Mouse (Mus musculus) heart, adult 9 months (tissue): ENCODE measurements around the gene Hebp1.

Source experiments
- DNase-seq, 2 experiments: peaks; one replicate each; pipeline ENCODE4 v3.0.0; 2022; ENCODE audit warnings: low spot score in 2 of 2

Gene Hebp1

DNA sequence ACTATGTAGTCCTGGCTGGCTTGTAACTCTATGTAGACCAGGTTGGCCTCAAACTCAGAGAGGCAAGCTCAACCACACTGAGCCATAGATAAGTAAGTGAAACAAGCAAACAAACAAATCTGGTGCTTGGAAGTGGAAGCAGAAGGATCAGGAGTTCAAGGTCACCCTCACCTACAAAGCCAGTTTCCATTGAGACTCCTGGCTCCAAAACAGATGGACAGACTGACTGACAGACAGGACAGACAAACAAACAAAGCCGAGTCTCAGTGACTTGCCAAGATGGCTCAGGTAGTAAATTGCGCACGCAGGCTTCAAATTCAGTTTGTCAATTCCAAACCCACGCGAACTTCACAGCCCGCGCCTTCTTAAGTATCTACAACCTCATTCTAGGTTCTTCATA is 376 bp downstream of the Hebp1 start:
- no peak for DNase-seq

DNA sequence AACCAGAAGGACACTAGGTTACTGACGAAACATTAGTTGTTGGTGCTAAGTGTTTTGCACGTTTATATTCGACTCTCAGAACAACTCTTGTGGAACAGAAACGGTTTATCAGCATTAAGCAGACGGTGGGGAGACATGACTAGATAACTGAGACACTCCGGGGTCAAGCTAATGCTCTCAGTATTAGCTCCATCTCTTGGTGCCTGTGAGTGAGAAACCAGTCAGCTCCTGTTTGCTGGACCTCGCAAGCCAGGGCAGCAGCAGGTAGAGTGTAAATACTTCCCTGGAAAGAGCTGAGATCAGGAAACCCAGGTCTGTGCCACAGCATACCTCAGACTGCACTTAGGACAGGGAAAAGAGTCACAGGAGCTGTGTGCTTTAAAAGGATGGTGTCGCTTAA is 1.1 kb downstream of the Hebp1 start:
- DNase-seq = no peak

- DNase-seq = no peak
Measured at GRCm38 (mm10) chr6:135194907-135195306, 2.9 kb downstream of the Hebp1 start.

GRCm38 (mm10) chr6:135193733-135194132 is 4.1 kb downstream of the Hebp1 start:
- DNase-seq = no peak

GRCm38 (mm10) chr6:135192993-135193392 is 4.8 kb downstream of the Hebp1 start:
- no peak for DNase-seq

DNA sequence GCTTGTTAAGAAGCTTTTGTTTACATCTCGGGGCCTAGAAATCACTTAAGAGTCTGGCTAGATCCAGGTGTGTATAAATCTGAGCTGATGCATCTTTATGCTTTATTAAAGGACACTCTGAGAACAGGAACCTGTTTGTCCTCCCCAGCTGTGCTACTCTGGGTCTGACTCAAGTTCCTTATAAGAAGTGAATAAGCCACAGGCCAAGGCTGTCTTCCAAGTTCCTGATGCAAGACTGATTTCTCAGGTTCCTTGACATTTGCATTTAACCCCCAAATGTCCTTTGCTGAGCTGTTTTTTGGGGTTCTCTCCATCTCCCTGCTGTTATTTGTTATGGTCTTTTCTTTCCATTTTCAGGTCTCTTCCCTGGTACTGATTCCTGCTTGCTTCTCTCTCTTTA is 5.9 kb downstream of the Hebp1 start:
- no peak for DNase-seq

- no peak for DNase-seq
Measured at GRCm38 (mm10) chr6:135190122-135190521, 7.7 kb downstream of the Hebp1 start.

- DNase-seq = no peak
Measured at GRCm38 (mm10) chr6:135188629-135189028, 9.2 kb downstream of the Hebp1 start.

DNA sequence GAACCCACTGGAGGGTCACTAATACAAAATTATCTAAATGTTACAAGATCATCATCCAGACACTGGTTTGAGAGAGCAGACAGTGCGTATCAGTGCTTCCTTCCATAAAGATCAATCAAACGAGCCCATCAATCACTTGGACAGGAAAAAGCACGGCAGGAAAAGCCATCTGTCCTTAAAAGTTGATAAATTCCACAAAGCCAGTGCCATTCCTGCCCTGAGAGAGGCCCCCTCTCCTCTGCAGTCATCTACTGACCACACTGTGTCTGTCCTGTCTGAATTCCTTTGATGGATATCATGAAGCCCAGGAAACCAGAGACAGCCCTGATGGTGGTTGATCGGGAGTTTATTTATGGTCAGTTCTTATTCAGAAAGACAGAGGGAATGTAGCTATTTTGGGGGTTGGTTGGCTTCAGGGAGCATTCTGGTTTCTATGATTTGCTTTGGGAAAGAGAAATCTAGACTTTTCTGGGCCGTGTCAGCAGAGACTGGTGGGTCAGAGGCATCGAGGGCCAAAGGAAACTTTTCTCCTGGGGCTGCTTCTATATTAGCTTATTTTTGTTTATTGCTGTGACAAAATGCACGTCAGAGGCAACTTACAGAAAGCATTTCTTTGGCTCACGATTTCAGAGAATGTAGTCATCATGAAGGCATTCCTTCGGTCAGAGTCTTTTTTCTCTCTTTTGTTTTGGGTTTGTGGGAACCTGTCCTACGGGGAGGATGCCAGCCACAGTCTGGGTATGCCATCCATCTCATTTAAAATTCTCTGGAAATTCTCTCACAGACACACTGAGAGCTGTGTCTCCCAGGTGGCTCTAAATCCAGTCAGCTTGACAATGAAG is 10.5 kb downstream of the Hebp1 start:
- DNase-seq = no peak

DNA sequence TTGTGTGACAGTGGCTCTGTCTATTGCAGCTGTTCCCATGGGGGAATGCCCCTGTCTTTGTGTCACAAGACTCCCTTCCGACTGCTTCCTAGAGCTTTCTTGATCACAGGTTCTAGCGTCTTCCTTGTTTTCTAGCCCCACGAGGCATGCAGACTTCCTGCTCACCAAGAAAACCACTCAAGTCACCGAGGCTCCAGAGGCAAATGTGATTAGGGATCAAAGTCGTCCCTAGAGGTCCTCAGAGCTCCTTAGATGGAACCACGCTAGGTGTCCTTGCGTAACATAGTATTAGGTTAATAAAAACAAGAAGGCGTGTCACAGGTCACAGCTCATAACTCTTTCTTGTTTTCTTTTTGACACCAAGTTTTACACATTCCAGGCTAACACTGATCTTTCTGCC is 13.9 kb downstream of the Hebp1 start:
- DNase-seq = no peak

GRCm38 (mm10) chr6:135182925-135183324 is 14.9 kb downstream of the Hebp1 start:
- DNase-seq = no peak

GRCm38 (mm10) chr6:135178599-135178998 is 19.2 kb downstream of the Hebp1 start:
- no peak for DNase-seq

- DNase-seq = no peak
Measured at GRCm38 (mm10) chr6:135177271-135177670, 20.6 kb downstream of the Hebp1 start.

GRCm38 (mm10) chr6:135175014-135175413 is 22.8 kb downstream of the Hebp1 start:
- no peak for DNase-seq

DNA sequence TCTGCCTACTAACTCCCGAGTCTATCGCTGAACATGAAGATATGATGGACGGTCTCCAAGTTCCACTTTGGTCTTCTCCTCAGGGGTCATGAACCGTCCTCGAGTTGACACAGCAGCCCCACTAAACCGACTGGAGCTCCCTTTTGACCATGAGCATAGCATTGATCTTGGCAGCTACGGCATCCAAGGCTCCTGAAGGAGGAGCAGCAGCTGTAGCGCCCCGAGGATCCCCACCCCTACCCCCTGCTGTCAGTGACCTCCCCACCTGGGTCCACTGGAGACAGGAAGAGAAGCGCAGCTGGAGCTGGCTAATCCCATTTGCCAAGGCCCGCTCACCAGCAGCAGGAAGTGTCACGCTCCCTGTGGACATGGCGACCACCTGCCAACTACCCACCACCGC is 26.1 kb downstream of the Hebp1 start:
- no peak for DNase-seq

- DNase-seq = no peak
Measured at GRCm38 (mm10) chr6:135169246-135169645, 28.6 kb downstream of the Hebp1 start.

DNA sequence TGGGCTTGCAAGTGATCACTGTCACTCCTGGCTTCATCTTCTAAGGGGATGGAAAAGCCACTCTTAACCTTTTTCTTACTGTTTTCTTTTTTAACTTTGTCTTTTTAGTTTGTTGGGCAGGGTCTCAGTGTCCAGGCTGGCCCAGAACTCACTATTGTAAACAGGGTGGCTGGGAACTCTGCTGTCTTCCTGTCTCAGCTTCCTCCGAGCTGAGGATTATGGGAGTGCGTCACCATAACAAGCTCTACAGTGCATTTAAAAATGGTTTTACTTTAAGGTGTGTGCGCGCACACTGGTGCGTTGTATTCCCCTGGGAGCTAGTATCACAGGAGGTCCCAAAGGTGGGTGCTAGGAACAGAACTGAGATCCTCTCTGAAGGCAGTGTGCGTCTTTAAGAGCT is 29.4 kb downstream of the Hebp1 start:
- DNase-seq = peak; percentile 42 to 47

- peak; percentile 83 to 88 for DNase-seq
Measured at GRCm38 (mm10) chr6:135167380-135168311, 30.2 kb downstream of the Hebp1 start.

DNA sequence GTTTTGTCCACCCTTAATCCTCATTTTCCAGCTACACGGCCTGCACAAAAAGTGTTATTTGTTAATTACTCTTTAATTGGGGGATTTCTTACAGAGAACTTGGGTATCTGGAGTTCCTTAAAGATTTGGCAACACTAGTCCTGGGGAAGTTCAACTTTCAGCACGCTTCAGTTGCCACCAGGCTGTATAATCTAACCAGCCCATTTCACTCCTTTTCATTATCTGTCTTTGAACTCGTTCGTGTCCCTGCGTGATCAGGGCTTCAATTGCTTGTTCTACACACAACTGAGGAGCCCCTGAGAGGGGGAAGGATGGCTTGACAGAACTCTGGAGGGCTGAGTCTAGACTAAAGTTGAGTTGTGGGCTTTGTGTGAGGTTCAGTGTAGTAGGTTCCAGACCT is 31.1 kb downstream of the Hebp1 start:
- DNase-seq = no peak

DNA sequence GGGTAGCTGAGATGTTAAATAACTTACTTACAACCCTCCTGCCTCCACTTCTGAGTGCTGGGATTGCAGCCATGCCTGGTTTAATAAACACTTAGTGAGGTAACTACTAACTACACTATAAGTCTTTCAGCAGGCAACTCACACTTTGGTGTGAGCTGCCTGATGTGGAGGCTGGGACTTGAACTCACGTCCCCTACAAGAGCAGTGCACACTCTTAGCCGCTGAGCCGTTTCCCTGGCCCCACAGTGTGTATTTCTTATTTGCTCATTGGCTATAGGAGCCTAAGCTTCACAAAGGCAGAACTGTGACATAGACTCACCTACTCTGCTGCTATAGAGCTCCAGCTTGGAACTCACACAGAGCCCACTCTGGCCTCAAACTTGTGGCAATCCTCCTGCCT is 31.6 kb downstream of the Hebp1 start:
- DNase-seq = no peak

GRCm38 (mm10) chr6:135165706-135166105 is 32.1 kb downstream of the Hebp1 start:
- DNase-seq = no peak

GRCm38 (mm10) chr6:135165191-135165590 is 32.6 kb downstream of the Hebp1 start:
- DNase-seq = no peak

- DNase-seq = no peak
Measured at GRCm38 (mm10) chr6:135162861-135163260, 35.0 kb downstream of the Hebp1 start.
